Mouse (Mus musculus) brain, adult 2 months (tissue): ENCODE measurements around the gene C2.

Experiments
- DNase-seq: peaks from one replicate; pipeline ENCODE4 v3.0.0; 2011; ENCODE audit warnings: low read depth, low spot score

The C2 gene

DNA sequence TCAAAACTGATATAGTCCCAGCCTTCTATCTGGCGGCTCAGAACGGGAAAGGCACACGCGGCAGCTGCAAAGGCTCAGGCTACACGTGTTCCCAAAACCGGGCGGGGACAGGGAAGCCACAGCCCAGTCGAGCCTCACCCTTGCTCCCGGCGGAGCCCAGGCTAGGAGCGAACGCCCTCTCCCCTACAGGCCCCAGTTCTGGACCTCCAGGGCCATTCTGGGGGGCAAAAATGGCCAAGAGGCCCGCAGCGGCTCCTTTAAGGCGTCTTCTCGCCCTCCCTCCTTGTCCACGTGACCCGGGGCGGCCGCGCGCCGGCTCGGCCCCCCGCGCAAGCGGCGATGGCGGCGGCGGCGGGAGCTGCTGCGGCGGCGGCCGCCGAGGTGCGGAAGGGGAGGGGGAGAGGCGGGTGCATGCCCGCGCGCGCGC is at the start of gene C2, which contains the start of gene Ehmt2:
Gene C2, minus strand, starts transcription at position 106 of the 427 bp plus-strand sequence.
Gene Ehmt2, plus strand, starts transcription at position 310 of the 427 bp plus-strand sequence.
- DNase-seq = peak; percentile 87

DNA sequence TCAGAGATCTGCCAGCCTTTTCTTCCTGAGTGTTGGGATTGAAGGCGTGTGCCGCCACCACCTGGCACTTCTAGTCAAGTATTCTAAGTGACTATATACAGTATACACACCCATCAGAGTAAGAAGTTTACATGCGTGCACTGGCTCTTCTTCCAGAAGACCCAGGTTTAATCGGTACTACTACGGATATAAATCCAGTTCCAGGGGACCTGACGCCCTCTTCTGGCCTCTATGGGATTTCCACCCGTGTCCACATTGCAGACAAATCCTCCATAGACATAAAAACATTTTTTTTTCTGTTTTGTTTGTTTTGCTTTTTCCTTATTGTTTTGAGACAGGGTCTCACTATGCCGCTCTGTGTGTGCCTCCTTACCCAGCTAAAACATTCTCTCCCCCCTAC is 49.5 kb upstream of the C2 start:
- DNase-seq = peak; percentile 43

DNA sequence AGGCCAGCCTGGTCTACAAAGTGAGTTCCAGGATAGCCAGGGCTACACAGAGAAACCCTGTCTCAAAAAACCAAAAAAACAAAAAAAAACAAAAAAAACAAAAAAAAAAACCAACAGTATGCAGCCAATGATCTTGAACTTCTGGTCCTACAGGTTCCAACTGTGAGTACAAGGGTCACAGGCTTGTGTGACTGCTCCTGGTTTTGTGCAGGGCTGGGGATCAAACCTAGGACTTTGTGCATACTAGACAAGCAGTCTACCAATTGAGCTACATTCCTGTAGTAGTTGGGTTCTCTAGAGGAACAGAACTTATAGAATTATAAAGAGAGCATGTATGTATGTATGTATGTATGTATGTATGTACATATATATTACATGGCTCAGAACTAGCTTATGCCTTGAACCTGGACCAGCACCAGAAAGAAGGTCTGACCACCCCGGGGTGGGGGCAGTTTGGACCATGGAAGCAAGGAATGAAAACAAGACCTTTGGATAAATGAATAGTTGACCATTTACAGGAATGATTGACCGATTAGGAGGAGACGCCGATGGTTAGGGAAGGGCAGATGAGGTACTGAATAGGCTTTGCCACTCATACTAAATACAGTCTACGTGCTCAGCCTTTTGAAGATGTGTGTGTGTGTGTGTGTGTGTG is 48.5 kb upstream of the C2 start:
- DNase-seq = no peak

DNA sequence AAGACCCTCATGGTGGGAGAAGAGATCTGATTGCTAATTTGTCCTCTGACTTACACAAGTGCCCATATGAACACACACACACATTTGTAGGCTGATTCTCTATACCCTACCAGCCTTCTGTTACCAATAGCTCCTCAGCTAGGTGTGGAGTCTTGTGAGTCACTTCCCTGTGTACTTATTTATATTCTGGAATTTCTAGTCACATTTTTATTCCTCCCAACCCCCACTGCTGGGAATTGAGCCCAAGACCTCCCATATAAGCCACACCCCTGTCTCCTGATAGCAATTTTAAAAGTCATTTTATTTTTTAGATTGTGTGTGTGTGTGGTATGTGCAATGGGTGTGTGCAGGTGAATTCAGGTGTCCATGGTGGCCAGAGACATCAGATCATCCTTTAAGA is 46.3 kb upstream of the C2 start:
- no peak for DNase-seq

DNA sequence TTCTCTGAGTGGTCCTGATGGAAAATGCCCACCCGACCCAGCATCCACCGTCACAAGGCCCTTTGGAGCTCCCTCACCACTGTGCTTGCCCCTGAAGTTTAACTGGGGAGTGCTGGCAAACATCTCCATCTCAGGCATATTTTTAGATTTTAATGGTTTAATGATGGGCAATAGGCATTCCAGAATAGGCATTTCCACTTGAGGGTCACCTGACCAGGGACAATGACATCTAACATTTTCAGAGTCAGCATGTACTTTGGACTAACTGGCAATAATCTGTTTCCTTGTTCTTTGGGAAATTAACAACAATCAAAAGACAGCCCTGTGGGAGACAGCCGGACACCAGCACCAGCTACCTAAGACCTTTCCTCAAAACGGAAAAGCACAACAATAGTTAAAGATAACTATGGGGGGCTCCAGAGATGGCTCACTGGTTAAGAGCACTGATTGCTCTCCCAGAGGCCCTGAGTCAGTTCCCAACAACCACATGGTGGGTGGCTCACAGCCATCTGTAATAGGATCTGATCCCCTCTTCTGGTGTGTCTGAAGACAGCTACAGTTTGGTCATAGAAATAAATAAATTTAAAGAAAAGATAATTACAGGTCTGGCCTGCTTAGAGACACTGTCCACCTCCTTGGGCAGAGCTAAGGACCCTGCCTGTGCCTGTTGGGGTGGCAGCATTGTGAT is 45.2 kb upstream of the C2 start:
- DNase-seq = no peak

DNA sequence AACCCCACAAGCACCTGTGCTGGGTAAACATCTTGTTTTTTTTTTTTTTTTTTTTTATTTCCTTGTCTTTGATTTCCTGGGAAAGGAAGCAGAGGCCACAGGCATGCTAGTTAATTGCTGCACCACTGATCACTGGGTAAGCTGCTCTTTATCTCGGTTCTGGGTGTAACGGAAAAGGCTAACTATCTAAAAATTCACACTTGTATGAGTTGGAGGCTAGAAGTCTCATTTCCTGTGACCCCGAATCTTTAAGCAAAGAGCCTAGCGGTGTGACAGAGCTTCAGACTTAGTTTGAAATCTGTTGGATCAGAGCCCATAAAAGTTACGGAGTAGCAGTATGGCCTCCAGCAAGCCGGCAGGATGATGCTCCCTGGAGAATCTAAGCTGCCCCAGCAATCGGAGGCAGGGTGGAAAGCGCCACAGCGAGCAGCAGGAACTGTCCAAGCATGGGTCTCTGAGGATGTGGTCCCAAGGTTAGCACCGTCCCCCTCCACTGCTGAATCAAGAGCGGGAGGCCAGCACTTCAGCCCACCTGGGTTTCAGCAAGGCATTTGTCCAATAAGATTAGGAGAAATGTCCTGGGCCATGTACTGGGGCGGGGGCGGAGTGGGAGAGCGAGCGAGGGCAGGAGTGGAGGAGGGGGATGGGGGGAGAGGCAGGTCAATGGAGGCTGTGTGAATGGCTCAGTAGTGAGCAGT is 43.4 kb upstream of the C2 start:
- DNase-seq = no peak

DNA sequence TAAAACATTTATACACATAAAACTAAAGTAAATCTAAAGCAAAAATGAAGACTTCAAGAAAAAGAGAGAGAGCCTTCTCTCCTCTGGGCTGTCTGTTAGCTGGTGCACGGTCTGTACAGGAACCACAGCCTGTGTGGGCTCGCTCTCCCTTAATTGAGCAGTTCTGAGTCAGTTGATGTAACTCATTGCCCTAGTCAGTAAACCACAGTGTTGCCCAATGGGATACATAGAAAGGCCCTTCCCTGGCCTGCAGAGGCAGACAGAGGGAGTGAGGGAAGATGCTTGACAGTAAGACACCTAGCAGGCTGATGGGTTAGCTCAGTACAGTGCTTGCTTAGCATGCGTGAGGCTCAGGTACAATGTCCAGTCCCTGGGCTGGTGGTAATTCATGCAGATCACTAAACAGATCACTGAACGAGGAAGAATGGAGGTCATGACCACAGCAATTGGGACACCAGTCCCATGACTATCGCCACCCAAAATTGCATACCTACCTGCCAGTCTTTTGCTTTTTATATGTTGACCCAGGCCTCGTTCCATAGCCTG is 40.0 kb upstream of the C2 start:
- no peak for DNase-seq

DNA sequence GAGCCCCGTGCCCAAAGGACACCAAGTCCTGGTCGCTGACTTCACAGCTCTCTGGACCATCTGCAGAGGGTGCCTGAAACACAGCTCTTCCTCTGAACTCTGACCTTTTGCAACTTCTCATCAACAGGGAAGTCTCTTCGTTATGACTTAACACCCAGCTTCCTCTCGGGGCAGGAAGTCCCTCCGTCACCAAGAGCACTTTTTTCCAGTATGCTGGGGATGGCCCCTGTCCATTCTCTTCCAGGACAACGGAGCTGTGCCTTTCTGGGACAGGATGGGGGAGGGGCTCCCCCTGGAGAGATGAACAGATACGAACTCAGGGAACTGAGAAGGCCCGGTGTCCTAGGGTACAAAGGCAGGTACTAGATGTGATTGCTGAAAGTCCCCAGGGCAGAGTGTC is 36.8 kb upstream of the C2 start:
- DNase-seq = no peak

DNA sequence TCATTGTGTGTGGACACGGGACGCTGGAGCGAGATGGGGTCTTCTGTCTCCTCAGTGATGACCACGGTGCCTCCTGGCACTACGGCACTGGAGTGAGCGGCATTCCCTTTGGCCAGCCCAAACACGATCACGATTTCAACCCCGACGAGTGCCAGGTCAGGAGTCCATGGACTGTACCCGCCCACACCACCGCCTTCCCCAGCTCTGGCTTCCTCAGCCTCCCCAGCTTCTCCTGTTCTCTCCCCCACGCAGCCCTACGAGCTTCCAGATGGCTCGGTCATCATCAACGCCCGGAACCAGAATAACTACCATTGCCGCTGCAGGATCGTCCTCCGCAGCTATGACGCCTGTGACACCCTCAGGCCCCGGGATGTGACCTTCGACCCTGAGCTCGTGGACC is 36.0 kb upstream of the C2 start:
- DNase-seq = peak; percentile 32

DNA sequence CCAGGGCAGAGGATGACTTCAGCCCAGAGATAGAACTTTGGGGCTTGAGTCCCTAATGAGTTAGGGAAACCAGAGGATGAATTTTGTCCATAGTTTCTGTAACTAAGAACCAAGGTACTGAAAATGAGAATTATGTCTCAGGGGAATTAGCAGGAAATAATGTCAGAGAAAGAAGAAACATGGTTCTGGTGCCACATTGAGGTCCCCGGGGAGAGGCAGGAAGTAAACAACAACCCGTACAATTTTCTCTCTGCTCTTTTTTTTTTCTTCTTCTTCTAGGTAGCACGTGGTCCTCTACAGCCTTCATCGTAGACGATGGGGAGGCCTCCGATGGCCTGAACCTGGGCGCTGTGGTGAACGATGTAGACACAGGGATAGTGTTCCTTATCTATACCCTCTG is 34.2 kb upstream of the C2 start:
- no peak for DNase-seq

DNA sequence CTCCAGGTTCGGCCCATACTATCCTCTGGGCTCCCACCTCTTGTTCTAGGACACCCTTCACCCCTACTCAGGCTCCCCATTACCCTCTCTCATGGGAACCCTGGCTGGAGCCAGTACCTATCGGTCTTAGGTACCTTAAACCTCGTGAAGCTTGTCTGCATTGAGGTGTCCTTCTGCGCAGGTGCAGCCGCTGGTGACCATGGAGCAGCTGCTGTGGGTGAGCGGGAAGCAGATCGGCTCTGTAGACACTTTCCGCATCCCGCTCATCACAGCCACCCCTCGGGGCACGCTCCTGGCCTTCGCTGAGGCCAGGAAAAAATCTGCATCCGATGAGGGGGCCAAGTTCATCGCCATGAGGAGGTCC is 33.7 kb upstream of the C2 start:
- DNase-seq = peak; percentile 75

DNA sequence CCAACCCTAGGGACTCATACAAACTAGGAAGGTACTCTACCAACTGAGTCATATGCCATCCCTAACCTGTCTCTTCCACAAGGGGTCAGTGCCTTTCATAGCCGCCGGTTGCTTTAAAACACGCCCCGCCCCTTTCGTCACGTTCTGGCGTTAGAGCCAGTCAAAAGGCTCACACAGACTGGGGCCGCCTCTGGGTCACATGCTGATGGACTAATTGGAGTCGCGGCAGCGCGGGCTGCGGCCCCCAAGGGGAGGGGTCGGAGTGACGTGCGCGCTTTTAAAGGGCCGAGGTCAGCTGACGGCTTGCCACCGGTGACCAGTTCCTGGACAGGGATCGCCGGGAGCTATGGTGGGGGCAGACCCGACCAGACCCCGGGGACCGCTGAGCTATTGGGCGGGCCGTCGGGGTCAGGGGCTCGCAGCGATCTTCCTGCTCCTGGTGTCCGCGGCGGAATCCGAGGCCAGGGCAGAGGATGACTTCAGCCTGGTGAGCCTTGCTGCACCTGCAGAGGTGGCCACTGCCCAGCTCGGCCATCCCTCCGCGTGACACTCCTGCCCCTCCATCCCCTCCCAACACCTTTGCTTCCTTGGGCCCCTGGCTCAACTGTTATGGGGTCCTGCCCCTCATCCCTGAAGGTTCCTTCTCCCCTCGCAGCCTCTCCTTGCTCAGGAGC is 33.1 kb upstream of the C2 start, which contains the start of gene Neu1:
Gene Neu1, plus strand, starts transcription at position 193 of the 674 bp plus-strand sequence.
- DNase-seq = peak; percentile 99

DNA sequence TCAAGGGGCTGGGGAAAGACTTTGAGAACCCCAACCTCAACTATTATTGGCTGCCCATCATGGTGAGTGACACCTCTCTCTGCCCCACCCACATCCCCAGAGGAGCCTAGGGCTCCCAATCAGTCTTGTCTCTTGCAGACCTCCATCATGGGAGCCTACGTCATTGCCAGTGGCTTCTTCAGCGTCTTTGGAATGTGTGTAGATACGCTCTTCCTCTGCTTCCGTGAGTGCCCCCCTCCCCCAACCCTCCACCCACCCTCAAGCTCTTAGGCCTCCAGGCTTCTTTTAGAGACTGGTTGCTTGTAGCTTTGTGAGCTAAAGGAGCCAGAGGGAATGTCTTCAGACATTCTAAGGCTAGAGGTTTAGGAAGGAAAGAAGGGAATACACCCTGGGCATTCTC is 30.8 kb upstream of the C2 start:
- no peak for DNase-seq

DNA sequence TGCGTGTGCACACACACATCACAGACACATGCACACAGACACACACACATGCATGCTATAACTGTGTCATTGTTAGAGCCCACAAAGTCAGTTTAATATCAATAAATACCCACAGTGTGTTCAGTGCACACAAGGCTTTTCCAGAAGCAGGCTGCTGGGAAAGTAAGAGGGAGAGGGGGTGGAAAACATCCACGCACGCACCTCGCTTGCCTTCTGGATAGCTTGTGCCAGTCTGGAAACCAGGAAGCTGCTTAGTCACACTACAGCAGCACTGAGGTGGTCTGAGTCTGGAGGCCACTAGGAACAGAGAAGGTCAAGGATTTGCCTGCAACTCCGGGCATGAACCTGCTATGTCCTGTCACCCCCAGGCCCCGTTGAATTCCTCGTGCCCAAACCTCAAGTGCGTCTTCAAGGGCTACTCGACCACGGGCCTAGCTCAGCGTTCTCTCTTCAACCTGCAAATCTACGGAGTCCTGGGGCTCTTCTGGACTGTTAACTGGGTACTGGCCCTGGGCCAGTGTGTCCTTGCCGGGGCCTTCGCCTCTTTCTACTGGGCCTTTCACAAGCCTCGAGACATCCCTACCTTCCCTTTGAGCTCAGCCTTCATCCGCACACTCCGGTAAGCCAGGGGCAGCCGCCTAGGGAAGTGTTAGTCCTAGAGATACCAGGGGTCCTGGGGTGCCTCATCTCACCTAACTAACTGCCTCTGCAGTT is 29.4 kb upstream of the C2 start:
- peak; percentile 64 for DNase-seq

DNA sequence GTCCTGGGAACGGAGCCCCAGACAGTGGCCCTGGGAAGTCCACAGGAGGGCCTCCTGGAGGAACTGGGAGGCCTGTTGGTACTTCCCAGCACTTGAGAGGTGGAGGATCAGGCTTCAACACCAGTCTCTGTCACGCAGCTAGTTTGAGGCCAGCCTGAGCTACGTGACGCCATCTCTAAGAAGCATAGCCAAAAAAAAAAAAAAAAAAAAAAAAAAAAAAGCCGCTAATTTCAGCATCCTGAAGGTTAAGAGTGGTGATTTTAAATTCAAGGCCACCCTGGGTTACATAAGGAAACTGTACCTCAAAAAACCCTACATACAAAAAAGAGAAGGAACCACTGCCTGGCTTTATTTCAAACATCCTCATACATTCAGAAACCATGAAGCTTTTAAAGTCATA is 26.2 kb upstream of the C2 start:
- no peak for DNase-seq

DNA sequence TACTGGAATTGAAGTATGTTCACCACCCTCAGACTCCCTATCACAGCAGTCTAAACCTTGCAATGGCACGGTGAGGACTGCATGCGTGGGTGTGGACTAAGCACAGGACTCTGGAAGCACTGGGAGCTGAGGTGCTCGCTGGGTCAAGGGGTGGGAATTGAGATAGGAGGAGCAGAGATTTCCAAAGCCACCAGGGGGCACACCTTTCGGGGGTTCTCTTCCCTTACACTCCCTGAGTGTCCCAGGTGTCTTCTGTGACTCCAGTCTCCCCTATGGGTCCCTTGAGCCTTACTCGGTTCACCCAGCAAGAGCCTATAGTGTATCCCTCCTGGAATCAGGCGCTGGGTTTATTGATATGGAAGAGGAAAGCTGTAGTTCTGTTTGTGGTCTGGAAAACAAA is 24.9 kb upstream of the C2 start:
- DNase-seq = no peak

DNA sequence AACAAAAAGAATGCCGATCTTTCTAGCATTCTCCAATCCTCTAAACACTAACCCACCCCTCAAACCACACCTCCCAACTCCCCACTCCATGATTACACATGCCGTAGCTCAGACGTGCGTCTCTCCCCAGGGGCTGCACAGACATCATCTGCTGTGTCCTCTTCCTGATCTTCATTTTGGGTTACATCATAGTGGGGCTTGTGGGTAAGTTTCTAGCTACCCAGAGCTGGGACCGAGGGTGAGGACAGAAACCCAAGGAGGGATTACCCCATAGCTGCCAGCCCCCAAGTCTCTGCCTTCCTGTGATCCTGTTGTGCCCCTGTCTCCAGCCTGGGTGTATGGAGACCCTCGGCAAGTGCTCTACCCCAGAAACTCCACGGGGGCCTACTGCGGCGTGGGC is 19.1 kb upstream of the C2 start:
- DNase-seq = no peak

DNA sequence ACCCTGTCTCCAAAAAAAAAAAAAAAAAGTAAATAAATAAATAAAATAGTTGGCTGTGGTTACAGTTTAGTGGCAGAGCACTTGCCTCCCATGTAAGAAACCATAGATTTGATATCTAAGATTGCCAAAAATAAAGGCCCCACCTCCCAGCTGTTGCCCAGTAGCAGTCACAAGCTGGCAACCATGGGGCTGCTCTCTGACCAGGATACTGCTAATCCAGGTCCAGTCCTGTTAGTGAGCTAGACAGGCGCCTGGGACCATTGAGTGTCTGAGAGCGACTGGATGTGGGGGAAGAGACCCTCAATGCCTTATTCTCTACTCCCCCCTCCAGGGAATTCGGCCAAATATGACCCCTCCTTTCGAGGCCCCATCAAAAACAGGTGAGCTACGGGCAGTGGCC is 18.3 kb upstream of the C2 start:
- DNase-seq = no peak

DNA sequence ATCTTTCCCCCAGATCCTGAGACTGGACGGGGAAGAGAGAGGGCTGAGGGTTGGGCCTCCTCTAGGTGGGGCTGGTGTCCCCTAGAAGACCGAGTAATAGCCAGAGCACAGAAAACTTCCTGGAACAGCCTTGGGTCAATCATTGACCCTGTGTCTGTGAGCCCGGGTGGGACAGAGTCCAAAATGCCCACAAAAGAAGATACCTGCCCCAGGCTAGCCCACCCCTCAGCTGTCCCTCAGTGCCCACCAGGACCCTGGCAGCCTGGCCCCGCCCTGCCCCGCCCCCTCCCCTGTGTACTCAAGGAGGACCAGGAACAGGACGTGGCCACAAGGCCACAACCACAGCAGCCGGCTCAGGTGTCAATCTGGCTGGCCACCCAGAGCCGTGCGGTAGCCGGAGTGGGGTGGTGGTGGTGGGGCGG is 17.4 kb upstream of the C2 start:
- no peak for DNase-seq

DNA sequence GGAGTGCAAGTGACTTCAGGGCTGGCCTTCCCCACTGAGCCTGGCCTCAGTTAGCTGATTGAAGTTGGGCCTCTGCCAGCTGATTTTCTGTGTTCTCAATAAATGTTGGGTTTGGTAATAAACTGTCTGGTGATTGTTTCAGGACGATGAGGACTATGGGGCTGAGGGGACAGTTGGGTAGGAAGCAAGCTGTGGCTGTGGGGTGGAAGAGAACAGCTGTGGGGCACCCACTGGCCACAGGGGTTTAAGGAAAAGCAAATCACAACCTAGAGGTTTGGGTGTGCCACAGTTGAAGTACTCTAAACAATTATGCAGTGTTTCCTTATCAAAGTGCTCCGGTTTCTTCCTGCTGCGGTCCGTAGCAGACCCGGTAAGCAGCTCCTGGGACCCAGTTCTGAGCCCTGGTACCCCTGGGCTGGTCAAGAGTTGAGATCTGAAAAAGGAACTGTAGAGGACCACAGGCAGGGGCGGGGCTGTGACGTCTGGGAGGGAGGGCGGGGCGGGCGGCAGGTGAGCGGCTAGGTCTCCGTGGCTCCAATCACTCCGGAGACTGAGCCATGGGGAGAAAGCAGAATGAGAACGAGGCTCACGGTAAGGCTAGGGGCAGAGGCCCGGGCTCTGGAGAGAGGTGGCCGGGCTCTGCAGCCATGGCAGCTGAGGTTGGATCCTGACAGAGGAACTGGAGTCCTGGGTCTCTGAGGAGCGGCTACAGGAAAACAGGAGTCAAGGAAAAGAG is 16.0 kb upstream of the C2 start, which contains the start of gene Slc44a4:
Gene Slc44a4, plus strand, starts transcription at position 537 of the 736 bp plus-strand sequence.
- DNase-seq = no peak

DNA sequence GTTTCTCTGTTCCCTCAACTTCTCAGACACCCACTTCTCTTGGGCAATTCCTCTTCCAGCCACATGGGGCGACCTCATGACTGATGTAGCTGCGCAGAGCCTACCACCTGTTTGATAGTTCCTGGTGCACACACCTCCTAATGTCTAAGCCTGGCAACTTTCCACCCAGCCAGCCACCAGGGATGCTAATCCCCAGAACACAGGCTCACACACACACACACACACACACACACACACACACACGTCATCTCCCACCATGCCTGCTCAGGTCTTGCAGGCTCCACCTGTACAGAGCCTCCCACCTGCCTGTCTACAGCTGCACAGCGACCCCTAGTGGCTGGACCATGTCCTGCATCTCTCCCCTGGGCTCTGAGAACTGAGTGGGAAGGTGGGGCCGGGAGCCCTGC is 13.9 kb upstream of the C2 start:
- DNase-seq = peak; percentile 83
